Comparison of ENCODE assay signal across 16 mouse cellular contexts in genomic region chr16:44257476-44257875, GRCm38 (mm10).
"Had no signal": no experiment of that assay in that cellular context is flagged by ENCODE, and none has a peak within 500 bp of the region (broad histone marks: within the 10 kb centered on the region; RNA-seq: fewer than 3 reads in every experiment).

No protein-coding gene starts in this region.

- ATAC-seq: hindbrain, postnatal 0 days; inflammation-experienced regulatory T-cells, adult 6 months; liver, embryonic 12.5 days had no signal

- H3K9me3 ChIP-seq: limb, embryonic 10.5 days; liver, embryonic 12.5 days; liver, embryonic 15.5 days had no signal

- H3K27me3 ChIP-seq: limb, embryonic 13.5 days; liver, embryonic 15.5 days had no signal

- H3K9ac ChIP-seq: hindbrain, embryonic 14.5 days; limb, embryonic 13.5 days; liver, embryonic 12.5 days; liver, embryonic 15.5 days had no signal

- H3K36me3 ChIP-seq: limb, embryonic 10.5 days; limb, embryonic 13.5 days; liver, embryonic 12.5 days; liver, embryonic 15.5 days had no signal

- H3K4me3 ChIP-seq: limb, embryonic 10.5 days; limb, embryonic 13.5 days; liver, embryonic 12.5 days; liver, embryonic 15.5 days had no signal

- H3K4me1 ChIP-seq: limb, embryonic 10.5 days; limb, embryonic 13.5 days; liver, embryonic 12.5 days; liver, embryonic 15.5 days had no signal

- DNase-seq: kidney, postnatal 14 days; layer of hippocampus, adult 9-11 months; lung, adult 2 months; lung, postnatal 14 days; lung, postnatal 4 days; midbrain, embryonic 14.5 days; thymus, adult 2 months; thymus, postnatal 25 days had no signal

- H3K27ac ChIP-seq: hindbrain, embryonic 14.5 days; hindbrain, postnatal 0 days; limb, embryonic 10.5 days; limb, embryonic 13.5 days; liver, embryonic 12.5 days; liver, embryonic 15.5 days had no signal

- H3K4me2 ChIP-seq: hindbrain, embryonic 14.5 days; limb, embryonic 13.5 days; liver, embryonic 12.5 days; liver, embryonic 15.5 days; midbrain, embryonic 11.5 days had no signal
